Mouse (Mus musculus) c-Kit-positive CD71-positive TER-119-negative erythroid progenitor cells, embryonic 14.5 days (primary cell): ENCODE data around the gene Runx2.

Experiments
- DNase-seq: peaks from one replicate; pipeline ENCODE4 v3.0.0-alpha.2; 2013; ENCODE audit warnings: low read depth

Gene Runx2

DNA sequence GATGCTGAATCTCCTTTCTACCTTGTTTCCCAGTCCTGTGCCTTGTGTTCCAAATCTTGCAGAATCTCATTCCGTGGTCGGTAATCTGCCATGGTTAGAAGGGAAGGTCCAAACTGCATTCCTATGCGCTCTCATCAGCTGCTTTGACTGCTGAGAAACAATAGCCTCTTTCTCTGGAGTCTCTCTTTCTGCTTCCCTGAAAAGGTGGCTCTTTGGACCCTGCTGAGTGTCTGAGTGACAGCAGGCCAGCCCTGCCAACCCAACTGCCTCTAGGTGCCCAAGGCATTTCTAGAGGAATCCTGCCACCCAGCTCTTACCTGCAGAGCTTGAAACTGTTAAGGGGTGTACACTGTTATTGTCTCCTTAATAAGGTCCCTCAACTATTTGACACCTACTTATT, 226.6 kb downstream of the Runx2 start:
- no peak for DNase-seq

GRCm38 (mm10) chr17:44586196-44586595, 228.4 kb downstream of the Runx2 start:
- DNase-seq, result no peak

GRCm38 (mm10) chr17:44584781-44585180, 229.8 kb downstream of the Runx2 start:
- DNase-seq, result no peak

DNA sequence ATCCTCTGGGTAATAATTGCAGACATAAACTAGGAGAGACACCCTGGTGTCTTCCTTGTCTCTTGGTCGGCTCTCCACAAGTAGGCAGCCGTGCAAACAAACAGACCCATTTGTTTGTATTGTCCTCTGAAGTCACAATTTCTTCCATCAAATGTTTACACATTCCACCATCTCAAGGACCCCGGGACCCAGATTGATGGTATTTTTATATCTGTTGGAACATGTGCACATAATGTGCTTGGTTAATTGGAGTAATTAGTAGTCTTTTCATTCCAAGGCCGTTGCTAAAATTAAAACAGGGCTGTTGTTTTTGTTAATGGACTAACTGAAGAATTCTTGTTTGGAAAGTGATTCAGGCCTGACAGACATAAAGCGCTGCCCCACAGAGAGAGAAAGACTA, 236.8 kb downstream of the Runx2 start:
- DNase-seq, result no peak

DNA sequence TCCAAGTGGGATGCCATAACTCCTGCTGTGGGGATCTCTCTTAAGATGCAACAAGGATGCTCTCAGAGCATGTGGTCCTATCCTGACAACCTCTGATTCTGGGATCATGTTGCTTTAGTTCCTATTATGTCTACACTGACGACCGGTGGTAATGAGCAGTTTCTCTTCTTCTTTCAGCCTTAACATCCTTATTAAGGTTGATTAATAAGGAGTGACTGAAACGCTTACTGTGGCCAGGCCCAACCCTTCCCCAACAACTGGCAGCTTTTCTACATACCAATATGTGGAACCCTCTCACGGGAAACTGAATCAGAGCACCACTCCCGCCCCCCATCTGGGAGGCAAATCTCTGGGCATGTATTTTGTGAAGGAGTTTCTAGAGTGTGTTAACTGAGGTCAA, 243.7 kb downstream of the Runx2 start:
- DNase-seq, result no peak

DNA sequence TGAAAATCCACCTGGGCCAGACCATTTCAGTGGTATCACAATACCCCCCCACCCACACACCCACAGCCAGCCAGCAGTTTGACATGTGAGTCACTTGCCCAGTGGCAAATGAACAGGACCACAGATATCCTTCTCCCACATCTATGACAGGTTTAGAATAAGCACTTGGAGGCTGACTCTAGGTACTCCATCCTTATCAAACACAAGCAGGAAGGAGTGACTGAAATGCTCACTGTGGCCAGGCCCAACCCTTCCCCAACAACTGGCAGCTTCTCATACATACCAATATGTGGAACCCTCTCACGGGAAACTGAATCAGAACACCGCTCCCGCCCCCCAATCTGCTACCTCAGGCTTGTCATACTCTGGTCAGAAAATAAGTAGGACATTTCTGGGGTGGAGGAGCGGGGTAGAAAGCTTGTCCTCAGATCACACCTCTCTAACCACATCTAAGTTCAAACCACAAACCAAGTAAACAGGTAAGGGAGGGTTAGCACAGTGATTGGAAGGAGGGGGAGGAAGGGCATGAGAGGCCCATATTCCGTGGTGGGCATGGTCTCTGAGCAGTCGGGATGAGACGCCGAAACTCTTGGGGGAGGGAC, 245.5 kb downstream of the Runx2 start:
- DNase-seq, result no peak

GRCm38 (mm10) chr17:44566992-44567391, 247.6 kb downstream of the Runx2 start:
- DNase-seq, result no peak

DNA sequence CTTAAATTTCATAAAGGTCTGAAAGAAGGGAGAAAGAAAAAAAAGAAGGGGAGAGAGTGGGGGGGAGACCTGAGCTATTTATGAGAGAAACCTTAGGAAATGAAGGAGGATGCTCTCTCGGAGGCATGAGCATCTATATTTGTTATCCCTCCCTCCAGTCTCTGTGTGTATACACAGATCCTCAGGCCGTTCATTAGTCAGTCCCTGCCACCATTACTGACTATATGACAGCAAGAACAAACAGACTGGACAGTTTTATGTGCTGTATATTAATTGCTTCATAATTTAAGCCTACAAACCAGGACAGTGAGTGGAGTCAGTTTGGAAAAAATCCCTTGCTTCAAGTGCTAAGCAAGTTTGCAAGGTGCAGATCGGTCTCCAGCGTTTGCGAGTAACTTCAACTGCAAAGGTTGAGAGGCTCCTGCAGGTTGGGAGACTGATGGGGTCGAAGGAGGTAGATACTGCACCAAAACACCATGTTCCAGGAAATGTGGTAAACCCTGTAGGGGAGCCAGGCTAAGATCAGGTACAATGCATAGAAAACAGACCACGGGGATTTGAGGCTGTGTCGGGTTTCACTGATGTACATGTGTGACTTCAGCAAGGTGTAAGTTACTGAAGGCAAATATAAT, 248.6 kb downstream of the Runx2 start:
- no peak for DNase-seq

GRCm38 (mm10) chr17:44565311-44565831, 249.2 kb downstream of the Runx2 start:
- DNase-seq, result no peak

DNA sequence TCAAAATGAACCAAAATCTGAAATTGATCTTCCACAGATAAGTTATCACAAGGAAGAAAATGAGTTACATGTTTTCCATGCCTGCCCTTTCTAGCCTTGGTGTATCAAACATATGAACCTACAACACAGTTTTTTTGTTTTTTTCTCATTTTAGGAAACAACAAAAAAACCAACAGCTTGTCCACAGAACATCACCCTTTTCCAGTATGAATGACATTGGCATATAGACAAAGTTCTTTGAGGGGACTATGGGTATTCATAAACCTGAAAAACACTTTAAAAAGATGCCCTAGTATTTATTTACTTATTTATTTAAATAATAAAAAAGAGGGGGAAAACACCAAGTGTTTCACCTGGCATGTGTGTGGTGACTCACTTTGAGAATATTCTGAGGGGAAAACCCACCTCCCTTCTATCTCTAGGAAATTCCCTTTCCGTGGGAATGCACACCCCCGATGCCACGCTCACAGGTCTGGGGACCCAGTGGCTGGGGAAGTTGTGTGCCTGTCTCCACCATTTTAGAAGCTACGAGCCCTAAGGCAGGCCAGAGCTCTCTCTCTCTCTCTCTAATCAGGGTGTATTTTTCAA, 249.9 kb downstream of the Runx2 start:
- no peak for DNase-seq

GRCm38 (mm10) chr17:44560016-44560415, 254.6 kb downstream of the Runx2 start:
- no peak for DNase-seq

GRCm38 (mm10) chr17:44557199-44558111, 257.1 kb downstream of the Runx2 start:
- DNase-seq, result no peak

DNA sequence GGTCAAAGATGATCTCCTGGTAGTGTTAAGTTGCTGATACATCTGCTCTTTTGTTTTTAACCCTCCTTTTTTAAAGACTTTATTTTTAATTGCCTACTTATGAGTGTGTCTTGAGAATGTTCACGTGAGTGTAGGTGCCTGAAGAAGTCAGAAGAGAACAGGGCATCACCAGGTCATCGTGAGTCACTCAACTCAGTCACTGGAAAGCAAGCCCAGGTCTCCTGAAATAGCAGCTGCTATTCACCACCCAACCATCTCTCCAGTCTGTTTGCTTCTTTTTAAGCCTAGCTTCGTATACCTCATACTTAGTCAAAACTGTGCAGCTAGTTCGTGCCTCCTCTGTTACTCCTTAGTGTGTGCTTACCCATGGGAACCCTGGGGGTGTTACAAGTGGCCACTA, 259.7 kb downstream of the Runx2 start:
- DNase-seq, result no peak

- no peak for DNase-seq
These were observed 265.0 kb downstream of the Runx2 start for GRCm38 (mm10) chr17:44549551-44549950.

- no peak for DNase-seq
These were observed 266.7 kb downstream of the Runx2 start for GRCm38 (mm10) chr17:44547922-44548321.

DNA sequence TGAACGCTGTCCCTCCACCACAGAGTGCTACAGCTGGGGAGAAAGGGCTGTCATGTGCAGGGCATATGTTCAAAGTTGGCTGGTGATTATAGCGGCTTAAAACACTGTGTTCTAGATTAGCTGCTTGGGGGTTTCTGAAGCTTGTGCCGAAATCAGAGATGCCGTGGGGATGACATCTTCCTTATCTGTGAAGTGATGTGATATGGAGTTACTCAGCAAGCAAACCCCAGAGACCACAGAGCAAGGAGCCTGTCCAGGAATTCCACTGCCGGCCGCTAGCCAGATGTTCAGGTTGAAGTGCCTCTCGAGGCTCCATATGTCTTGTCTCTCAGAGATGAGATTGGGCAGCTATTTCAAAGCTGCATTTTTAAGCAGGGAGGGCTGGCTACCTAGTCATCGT, 267.8 kb downstream of the Runx2 start:
- DNase-seq, result no peak

- DNase-seq, result no peak
These were observed 269.3 kb downstream of the Runx2 start for GRCm38 (mm10) chr17:44545141-44545813.

GRCm38 (mm10) chr17:44542706-44543105, 271.9 kb downstream of the Runx2 start:
- DNase-seq, result no peak

DNA sequence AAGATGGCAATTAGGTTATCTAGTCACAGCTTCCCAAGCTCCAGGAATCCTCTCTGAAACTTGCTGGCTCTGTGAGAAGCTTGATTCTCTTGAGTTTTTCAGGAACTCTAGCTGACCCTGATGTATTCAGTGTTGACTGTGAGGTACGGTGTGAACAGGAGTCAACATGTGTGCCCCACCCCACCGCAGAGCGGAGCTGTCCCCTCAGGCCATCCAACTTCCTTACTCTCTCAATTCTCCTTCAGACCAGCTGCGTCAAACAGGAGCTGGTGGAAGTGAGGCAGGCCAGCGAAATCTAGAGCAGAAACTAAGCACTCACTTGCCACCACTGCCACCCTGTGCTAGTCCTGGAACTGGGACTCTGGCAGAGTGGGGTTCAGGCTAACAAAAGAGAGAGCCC, 273.9 kb downstream of the Runx2 start:
- DNase-seq, result no peak

DNA sequence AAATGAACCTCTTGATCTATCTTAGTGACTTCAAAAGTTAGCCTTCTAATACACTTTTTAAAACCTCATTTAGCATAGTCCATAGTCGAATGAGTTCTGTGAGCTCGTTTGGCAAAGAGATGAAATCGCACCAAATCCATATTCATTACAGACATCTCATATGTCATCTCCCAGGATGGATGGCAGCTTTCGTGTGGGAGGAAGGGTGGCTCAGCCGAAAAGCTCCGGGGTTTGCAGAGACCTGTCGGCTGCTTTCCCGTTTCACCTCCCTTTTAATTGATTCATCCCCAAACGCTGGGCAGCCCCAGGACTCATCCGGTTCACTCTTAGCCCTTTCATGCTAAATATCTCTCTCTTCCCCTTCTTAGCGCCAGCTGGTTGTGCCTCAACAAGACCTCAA, 275.7 kb downstream of the Runx2 start:
- no peak for DNase-seq

- no peak for DNase-seq
These were observed 284.6 kb downstream of the Runx2 start for GRCm38 (mm10) chr17:44530000-44530399.

GRCm38 (mm10) chr17:44528617-44529016, 286.0 kb downstream of the Runx2 start:
- DNase-seq, result no peak
